Mouse (Mus musculus) liver, embryonic 14.5 days (tissue): ENCODE results near the gene Gm9837.

Source experiments
- CTCF ChIP-seq: IDR thresholded peaks from 2 replicates; pipeline ENCODE4 v1.5.1; 2016; ENCODE audit warnings: antibody characterized with exemption, low read depth, control low read depth
- EP300 ChIP-seq: IDR thresholded peaks from 2 replicates; pipeline ENCODE4 v1.6.1; 2016; ENCODE audit warnings: antibody characterized with exemption, low read depth

- TF ChIP-seq CTCF (no peak), EP300 (no peak)
Measured at GRCm38 (mm10) chr11:53424826-53425225, 45.5 kb downstream of the Gm9837 start.
